In genomic region chr5:52051383-52052071, GRCm38 (mm10) we compare ENCODE assay signal across 9 mouse cellular contexts.
DNase-seq lines count a peak whose midpoint lies in the region; ATAC-seq lines count a peak whose summit lies in the region.
"Had no signal": no experiment of that assay in that cellular context is flagged by ENCODE, and none has a peak within 500 bp of the region (broad histone marks: within the 10 kb centered on the region; RNA-seq: fewer than 3 reads in every experiment).

No protein-coding gene starts in this region.

- H3K4me1 ChIP-seq in embryonic facial prominence, embryonic 12.5 days: no peaks in the 10 kb centered on the region
- no peaks in the 10 kb centered on the region for H3K4me1 ChIP-seq in embryonic facial prominence, embryonic 10.5 days
- peaks cover 9% of the 10 kb centered on the region for H3K4me1 ChIP-seq in neural tube, embryonic 13.5 days (replicated peaks)

- no peaks in the 10 kb centered on the region for H3K27me3 ChIP-seq in embryonic facial prominence, embryonic 12.5 days
- H3K27me3 ChIP-seq in embryonic facial prominence, embryonic 10.5 days (replicated peaks; ENCODE audit: low read depth, poor library complexity, severe bottlenecking): no peaks in the 10 kb centered on the region
- no peaks in the 10 kb centered on the region for H3K27me3 ChIP-seq in neural tube, embryonic 13.5 days

- no peak overlapping the region for H3K4me3 ChIP-seq in embryonic facial prominence, embryonic 12.5 days
- no peak overlapping the region for H3K4me3 ChIP-seq in embryonic facial prominence, embryonic 10.5 days
- no peak overlapping the region for H3K4me3 ChIP-seq in neural tube, embryonic 13.5 days

- H3K36me3 ChIP-seq in embryonic facial prominence, embryonic 12.5 days: no peaks in the 10 kb centered on the region
- no peaks in the 10 kb centered on the region for H3K36me3 ChIP-seq in embryonic facial prominence, embryonic 10.5 days (replicated peaks)
- no peaks in the 10 kb centered on the region for H3K36me3 ChIP-seq in neural tube, embryonic 13.5 days

- WGBS in embryonic facial prominence, embryonic 12.5 days: 58% methylated on average over 10 of the region's 10 CpGs
- WGBS in embryonic facial prominence, embryonic 10.5 days: 74% methylated on average over 10 of the region's 10 CpGs
- WGBS in neural tube, embryonic 13.5 days: 49% methylated on average over 10 of the region's 10 CpGs

- H3K27ac ChIP-seq in embryonic facial prominence, embryonic 12.5 days: no peak overlapping the region
- no peak overlapping the region for H3K27ac ChIP-seq in embryonic facial prominence, embryonic 10.5 days (replicated peaks)
- 0 out of 2 replicates have a peak overlapping the region, but pooled peaks have one; percentile 23 for H3K27ac ChIP-seq in neural tube, embryonic 13.5 days (replicated peaks)

- ATAC-seq in embryonic facial prominence, embryonic 12.5 days (ENCODE audit: insufficient number of reproducible peaks, insufficient read depth, low FRiP score, low TSS enrichment): no peak
- peak; percentile 63; the same call in 1 of the 2 replicates for ATAC-seq in neural tube, embryonic 13.5 days (ENCODE audit: low read depth)

- H3K9me3 ChIP-seq in embryonic facial prominence, embryonic 12.5 days: no peaks in the 10 kb centered on the region
- no peaks in the 10 kb centered on the region for H3K9me3 ChIP-seq in embryonic facial prominence, embryonic 10.5 days
- no peaks in the 10 kb centered on the region for H3K9me3 ChIP-seq in neural tube, embryonic 13.5 days

- no peak for DNase-seq in embryonic facial prominence, embryonic 10.5 days (ENCODE audit: low spot score)
- no peak for DNase-seq in neural tube, embryonic 10.5 days (ENCODE audit: extremely low spot score, low spot score)
- DNase-seq in layer of hippocampus, postnatal 10 days (ENCODE audit: low spot score in 2 of 2): peak; percentile 14 to 25
- peak; percentile 44 for DNase-seq in telencephalon, adult 2 months (ENCODE audit: low read depth, low spot score)
- no peak for DNase-seq in urinary bladder, postnatal 25 days (ENCODE audit: low spot score)
- no peak for DNase-seq in thymus, postnatal 4 days
- DNase-seq: kidney, adult 18-20 months had no signal

- no peak overlapping the region for H3K9ac ChIP-seq in embryonic facial prominence, embryonic 12.5 days
- no peak overlapping the region for H3K9ac ChIP-seq in neural tube, embryonic 13.5 days

- H3K4me2 ChIP-seq in embryonic facial prominence, embryonic 12.5 days (replicated peaks): 0 out of 2 replicates have a peak overlapping the region, but pooled peaks have one; percentile 13
- H3K4me2 ChIP-seq in neural tube, embryonic 13.5 days: 0 out of 2 replicates have a peak overlapping the region, but pooled peaks have one; percentile 4

Comparison
In these comparisons a context has a peak if more than half of its experiments do, and no peak if none do; other contexts are left out.
1. DNase-seq: peak in layer of hippocampus, postnatal 10 days (2 of 2) and telencephalon, adult 2 months (single experiment); none in embryonic facial prominence, embryonic 10.5 days (single experiment), neural tube, embryonic 10.5 days (single experiment), urinary bladder, postnatal 25 days (single experiment) and thymus, postnatal 4 days (single experiment).